Mouse (Mus musculus) thymus, postnatal 25 days (tissue): ENCODE data around the gene Osbpl9.

Source experiments
- DNase-seq: peaks from one replicate; pipeline ENCODE4 v3.0.0; 2022

Gene Osbpl9

DNA sequence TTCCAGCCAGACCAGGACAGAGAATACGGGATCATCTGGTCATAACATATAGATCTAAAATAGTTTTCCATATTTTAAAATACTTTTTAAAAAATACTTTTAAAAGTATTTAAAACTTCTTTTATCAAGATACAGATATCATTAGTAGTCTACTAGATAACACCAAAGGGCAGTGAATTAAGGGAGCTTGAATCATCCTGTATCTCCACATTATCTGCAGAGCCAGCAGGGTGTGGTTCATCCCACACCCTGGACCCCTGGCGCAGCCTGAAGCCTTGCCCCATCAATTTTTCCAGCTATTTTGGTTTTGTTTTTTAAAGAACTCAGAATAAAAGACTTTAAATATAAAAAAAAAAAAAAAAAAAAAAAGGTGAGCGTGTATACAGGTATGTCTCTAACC, 103.2 kb downstream of the Osbpl9 start:
- DNase-seq, result no peak

DNA sequence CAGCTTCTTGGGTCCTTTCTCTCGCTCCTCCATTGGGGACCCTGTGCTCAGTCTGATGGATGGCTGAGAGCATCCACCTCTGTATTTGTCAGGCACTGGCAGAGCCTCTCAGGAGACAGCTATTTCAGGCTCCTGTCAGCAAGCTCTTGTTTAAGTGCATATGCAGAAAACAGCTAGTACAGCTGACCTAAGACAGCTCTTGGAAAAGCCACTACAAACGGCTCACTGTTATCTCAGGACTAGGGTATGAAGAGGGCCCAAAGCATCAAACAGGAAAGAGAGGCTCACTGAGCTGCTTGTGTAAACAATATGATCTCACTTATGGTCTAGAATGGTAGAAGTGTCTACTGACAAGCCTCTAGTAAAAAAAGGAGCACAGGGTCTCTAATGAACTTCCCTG, 107.8 kb downstream of the Osbpl9 start:
- DNase-seq, result no peak

DNA sequence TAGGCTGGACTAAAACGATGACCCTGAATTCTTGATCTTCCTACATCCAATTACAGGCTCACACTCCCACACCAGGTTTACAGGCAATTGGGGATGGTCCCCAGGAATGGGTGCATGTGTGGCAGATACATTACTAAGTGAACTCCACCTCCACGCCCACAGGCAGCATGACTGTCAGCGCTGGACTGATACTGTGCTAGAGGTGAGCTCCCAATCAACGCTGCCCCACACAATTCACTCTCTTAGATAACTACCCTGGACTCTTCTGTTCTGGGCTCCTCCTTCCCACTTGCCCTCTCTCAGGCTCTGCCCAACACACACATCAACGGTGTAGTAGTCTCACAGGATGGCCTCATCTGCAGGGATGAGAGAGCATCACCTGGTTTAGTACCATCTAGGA, 109.7 kb downstream of the Osbpl9 start:
- no peak for DNase-seq

DNA sequence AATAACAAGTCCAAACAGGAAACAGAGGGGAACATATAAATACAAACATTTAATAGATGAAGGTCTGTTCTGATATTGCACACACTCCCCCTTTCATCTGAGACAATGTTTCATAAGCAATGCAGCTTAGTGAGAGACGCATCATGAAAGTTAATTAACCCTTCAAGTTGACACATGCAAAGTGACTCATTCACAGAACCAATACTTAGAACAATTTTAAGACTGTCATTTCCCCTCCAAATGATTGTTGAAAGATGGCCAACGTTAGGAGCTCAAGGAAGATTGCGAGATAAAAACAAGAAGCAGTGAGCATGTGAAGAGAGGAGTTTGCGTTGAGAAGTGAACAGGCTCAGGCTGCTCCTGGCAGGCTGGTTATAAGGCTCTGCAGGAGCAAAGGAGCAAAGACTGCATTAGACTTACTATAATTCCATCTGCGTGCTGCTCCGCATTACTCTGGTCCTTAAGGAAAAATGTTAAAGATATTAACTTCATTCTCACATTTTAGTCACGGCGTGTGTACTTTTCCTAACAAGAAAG, 110.8 kb downstream of the Osbpl9 start:
- no peak for DNase-seq

DNA sequence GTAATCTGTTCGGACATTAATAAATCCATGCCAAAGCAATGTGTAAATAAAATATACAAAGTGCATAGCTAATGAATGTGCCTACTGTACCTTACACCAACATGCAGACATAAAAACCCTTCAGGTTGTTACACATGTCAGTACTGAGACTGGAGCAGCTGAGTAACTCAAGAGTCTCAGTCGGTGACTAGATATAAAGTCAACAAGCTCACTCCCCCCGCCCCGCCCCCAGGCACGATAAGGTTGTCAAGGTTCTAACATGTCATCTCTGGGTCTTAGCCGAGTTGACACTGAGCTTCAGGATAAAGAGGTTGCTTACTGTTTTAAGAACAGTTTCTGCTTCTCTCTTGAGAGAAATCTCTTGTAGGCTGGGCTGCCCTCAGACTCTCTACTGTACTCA, 112.1 kb downstream of the Osbpl9 start:
- no peak for DNase-seq

DNA sequence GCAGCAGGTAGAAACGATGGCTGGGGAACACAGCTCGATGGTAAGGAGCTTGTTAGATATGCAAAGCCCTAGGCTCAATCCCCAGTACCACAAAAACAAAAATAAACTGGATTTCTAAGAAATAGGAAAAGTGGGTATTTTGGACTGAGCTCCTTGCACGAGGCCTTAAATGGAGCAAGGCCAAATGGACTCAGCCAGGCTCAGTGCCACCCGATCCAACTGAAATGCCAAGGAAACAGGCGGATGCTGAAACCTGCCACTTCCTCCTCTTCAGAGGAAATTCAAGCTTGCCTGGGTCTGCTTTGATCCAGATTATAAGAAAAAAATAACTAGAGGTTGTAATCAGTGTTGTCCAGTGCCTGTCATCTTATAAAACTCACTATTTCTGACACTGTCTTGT, 112.9 kb downstream of the Osbpl9 start:
- DNase-seq, result no peak

DNA sequence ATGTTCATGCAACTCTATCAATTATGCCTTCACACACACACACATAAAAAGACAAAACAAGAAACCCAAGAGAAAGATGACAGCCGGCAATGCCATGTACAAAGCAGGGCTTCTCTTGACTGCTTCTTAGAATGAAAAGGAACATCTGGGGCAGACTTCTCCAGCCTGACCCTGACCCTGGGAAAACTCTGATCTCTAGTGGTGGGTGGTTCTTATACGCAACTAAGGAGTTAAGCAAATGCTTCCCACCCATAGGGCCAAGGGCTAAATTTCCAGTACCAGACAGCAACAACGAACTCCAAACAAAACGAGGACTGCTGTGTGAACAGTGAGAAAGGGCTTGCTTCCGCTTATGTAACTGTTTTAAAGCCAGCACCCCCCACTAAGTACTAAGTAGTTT, 122.0 kb downstream of the Osbpl9 start:
- DNase-seq, result no peak

DNA sequence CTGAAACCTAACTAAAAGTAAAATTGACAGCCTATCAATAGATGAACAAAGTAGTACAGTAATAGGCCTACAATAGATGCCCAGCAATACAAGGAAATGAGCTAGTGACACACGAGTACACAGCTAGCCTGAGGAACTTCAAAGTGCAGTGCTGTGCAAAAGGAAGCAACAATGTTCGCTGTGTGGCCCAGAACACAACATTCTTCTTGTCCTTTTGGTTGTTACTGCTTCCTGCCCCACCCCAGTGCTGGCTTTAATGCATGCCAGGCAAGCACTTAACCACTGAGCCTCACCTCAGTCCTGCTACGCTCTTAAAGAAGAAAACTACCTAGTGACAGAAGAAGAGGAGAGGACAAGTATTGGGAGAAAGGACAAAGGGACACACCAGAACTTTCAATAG, 122.4 kb downstream of the Osbpl9 start:
- peak; percentile 18 for DNase-seq

DNA sequence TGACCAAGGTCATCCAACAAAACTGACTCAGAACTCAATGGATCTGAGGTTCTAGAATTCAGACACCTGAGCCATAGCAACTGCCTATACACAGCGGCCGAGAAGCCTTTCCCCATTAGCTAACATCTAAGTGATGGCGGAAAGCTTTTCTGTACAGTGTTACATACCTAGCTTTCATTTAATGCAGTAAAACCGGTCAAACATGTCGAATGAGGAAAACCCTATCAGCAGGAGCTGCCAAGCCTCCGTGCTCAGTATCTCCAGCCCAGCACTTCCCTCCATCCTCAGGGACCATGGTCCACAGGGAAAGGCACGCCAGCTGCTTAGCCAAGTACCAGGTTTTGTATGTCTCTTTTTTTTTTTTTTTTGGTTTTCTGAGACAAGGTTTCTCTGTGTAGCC, 123.1 kb downstream of the Osbpl9 start:
- DNase-seq, result no peak

DNA sequence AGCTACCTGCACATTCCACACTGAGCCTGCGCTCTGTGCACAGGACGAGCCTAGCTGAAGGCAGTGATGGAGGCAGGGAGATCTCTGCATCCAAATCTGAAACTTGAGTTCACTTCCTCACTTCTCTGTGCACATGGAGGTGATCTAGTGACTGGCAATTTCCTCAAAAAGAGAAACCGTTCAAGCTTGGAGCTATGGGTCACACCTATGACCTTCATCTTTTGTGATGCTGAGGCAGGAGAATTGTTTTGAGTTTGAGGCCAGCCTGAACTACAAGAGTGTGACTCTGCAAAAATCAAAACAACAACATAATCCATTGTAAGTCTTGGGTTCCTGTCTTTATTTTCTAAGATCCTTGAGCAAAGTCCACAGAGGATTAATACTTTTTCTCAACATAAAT, 128.8 kb downstream of the Osbpl9 start:
- no peak for DNase-seq

DNA sequence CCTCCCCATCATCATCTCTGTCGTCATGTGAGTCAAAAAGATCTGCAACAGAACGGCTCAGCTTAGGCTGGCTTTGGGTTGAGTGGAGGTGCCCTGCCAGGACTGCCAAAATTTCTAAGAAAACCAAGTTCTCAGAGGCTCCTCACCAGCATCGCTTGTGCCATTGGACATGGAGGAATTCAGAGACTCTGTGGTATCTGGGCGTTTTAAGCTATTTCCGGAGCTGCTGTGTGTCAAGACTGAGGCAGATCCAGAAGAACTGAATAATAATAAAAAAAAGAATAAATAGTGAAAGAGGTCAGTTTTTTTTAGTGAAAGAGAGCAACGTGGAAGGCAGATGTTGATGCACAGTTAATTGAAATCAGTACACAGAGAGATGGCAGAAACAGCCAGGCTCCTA, 129.2 kb downstream of the Osbpl9 start:
- no peak for DNase-seq

DNA sequence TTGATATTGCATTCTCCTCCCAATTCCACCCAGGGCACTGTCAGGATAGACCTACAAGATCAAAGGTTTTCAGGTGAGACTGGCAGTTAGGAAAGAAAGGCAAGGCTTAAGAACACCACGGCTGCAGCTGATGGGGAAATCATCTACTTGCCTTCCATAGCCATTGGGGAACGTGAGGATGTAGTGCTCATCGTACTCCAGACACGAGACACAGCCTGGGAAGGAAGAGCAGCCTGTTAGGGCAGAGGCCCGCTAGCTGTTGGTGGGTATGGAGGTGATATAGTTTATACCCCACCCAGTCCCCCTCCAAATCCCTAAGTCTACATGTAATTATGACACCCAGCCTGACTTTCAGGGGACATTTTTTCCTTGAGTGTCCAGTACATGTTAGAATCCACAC, 136.4 kb downstream of the Osbpl9 start:
- no peak for DNase-seq

DNA sequence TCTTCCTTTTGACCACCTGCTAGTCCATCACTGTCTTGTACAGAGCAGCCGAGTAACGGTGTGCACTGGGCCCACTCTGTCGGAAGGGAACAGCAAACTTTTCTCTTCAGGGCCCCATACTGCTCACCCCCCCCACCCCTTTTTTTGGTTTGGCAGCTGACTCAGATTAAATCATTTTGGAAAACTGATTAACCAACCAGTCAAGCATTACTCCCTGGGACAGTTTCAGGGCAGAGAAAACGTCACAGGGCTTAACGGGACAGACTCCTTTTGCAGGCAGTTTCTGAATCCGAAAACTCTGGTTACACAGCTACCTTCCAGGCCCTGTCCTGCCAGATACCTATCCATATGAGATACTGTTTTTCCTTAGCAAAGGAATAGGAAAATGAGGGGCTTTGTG, 137.1 kb downstream of the Osbpl9 start:
- DNase-seq, result no peak

DNA sequence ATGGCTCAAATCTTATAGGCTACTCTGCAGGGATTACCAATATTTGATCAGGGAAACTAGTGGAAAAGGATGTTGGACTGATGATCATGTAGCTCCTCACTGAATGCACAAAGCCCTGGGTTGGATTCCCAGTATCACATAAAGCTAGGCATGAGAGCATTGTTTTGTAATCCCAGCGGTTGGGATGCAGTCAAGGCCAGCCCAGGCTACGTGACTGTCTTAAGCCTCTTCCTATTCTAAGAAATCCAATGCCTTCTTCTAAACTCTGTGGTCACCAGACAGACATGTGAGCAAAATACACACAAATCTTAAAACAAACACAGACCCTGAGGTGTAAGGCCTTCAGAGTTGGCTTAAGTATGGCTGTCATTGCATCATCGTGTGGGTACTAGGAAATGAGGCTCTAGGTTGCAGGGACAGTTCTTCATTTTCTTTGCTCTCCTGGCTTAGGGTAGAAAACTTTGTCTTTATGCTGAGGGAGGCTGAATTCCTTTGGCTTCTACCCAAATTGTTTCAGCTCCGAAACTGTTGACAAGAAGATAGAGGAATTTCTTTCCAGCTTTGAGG, 142.7 kb downstream of the Osbpl9 start:
- DNase-seq, result no peak

DNA sequence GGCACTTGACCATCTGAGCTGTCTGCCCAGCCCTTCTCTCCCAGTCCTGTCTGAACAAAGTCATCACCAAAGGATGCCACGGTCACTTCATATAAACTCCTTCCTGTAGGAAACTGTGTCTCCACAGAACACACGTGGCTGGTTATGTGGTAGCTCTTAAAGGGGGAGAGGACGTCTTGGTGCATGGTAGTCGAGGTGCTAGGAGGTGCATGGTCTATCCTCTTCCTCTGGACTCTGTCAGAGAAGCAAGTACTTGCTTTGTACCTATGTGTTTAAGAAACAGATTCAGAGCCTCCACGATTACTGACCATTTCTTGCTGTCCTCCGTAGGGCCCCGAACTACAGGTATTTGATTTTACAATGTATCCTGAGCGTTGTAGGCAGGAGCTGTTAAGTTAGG, 144.4 kb downstream of the Osbpl9 start:
- DNase-seq, result no peak

DNA sequence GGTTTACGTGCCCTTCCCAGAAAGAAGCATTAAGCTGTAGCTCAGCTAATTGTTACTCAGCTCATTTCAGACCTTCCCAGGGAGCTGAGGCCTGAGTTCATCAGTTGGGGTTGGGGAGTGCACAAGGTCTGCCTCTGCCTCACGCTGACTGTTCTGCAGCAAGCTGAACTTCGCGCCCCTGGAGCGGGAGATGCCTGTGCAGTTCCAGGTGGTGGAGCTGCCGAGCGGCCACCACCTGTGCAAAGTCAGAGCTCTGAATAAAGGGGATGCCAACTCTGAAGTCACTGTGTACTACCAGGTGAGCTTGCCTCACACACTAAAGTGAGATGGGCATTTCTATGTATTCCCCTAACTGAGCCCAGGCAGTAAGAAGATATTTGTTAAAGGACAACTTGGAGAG, 145.7 kb downstream of the Osbpl9 start:
- no peak for DNase-seq

DNA sequence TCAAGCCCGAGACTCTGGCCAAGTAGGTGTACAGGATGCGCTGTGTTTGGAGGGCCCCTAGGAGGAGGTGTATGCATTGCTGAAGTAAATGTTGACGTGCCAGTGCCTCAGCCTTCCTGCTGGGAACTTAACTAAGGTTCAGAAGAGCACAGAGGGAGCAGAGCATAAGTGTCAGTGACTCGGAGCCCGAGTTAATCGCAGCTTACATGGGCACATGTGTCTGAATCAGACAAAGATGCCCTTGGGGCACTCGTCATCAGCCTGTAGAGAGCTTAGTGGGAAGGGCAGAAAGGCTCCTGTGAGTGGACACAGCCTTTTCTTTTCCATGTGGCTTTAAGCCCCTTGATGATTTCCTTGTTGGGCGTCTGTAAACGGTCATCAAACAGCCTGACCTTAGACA, 148.1 kb downstream of the Osbpl9 start:
- DNase-seq, result no peak

DNA sequence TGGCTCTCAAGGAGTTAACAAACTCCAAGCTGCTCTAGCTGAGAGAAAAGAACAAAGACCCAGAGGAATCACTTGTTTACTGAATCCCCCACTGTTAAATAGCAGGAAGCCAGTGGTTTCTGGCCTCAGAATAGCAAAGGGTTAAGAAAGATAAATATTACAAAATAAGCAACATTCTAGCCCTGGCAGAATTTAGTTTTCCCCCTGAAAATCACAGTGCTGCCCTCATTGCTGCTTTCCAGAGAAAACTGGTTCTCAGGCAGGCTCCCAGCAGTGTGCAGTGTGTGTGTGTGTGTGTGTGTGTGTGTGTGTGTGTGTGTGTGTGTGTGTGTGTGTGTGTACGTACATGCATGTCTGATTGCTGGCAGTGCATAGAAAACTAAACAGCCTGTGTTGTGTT, 149.8 kb downstream of the Osbpl9 start:
- no peak for DNase-seq

DNA sequence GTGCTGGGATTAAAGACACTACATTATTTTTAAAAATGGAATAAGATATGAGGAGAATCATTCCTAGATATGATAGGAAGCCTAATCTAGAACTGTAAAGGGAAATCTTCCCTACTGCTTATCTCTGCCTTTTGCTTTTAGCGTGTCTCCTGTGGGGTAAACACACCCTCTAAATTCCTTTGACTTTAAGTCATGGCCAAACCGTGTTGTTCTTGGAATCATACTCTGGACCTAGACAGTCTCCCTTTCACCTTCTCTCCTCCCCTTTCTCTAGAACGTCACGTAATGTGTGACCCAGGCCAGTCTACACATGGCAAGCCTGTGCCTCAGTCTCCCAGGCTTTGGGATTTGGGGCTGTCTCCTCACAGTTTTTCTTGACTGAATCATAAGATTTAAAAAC, 153.8 kb downstream of the Osbpl9 start:
- no peak for DNase-seq

DNA sequence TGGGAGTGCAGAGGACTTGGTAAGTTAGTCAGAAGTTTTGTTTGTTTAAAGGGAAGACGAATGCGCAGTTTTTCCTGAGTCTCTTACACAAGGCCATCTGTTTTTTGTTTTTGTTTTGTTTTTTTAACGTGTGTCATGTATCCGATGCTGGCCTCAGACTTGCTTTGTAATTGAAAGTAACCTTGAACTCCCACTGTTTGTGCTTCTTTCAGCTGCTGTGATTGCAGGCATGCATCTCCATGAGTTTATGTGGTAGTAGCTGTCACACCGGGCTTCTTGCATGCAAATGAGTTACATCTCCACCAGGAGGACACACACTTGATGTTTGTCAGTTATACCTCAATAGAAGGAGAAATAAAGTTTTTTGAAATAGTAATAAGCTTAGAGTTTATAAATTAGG, 158.3 kb downstream of the Osbpl9 start:
- no peak for DNase-seq

DNA sequence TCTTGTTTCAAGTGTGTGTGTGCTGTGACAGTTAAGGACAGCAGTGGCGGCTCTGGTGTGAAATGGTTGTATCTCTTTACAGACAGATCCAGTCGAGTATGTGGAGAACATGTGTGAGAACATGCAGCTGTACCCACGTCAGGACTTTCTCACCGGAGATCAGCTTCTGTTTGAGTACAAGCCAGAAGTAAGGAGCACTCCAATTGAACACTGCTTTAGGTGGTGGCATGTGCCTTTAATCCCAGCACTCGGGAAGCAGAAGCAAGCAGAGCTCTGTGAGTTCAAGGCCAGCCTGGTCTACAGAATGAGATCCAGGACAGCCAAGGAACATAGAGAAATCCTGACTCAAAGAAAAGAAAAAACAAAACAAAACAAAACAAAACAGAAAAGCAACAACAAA, 158.8 kb downstream of the Osbpl9 start:
- no peak for DNase-seq

DNA sequence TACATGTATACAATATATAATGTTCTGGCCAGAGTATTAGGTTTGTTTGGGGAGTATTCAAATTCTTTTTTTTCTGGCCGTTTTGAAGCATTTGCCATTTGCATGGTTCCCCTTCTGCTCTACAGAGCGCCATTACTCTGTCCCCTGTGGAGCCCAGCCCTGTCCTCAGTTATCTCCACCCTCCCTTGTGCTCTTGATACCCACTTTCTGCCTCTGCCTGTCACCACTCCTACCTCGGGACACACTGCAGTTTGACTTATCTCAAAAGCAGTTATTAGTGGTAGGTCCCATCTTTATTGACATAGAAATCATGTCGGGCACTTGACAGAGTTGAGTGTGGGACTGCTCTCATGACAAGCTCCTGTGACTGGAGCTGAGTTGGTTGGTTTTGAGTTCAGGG, 159.3 kb downstream of the Osbpl9 start:
- no peak for DNase-seq

DNA sequence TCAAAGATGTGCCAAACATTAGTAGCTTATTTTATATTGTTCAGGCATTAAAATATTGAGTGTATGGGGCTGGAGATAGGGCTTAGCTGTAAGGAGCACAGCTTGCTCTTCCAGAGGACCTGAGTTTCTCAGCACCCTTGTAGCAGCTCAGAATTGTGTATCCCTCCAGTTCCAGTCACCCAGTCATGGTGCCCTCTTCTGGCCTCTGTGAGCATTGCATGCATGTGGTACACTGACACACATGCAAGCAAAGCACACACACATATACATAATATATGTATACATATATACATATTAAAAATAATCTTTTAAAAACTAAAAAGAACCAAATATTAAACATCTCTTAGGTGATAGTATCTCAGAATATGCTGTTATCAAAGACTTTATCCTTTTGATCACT, 165.7 kb downstream of the Osbpl9 start:
- peak; percentile 74 for DNase-seq

DNA sequence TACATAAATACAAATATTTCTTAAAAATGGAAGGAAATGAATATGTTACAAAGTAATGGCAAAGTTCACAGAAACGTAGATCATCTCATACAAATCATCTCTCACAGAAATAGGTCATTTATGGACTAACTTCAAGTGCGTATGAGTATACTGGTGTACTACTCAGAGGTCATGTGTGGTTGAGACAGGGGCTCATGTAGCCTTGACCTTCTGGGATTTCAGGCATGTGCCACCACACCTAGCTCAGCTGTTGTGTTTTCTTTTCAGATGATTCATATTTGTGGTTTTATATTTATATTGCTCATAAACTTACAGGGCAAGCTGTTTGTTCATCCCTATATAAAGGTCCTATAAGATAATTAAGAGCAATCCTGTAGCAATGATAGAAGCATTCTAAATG, 171.8 kb downstream of the Osbpl9 start:
- DNase-seq, result no peak

DNA sequence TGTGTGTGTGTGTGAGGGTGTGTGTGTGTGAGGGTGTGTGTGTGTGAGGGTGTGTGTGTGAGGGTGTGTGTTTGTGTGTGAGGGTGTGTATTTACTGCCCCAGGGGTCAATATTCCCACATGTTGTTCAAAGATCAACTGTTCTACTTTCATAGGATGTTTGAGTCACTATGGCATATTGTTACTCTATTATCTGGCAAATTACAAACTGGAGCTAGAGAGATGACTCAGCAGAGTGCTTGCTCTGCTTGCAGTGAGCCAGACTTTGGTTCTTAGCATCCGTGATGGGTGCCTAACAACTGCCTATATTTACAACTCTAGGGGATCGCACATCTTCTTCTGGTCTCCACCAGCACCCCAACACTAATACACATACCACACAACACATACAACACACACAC, 172.2 kb downstream of the Osbpl9 start:
- no peak for DNase-seq

DNA sequence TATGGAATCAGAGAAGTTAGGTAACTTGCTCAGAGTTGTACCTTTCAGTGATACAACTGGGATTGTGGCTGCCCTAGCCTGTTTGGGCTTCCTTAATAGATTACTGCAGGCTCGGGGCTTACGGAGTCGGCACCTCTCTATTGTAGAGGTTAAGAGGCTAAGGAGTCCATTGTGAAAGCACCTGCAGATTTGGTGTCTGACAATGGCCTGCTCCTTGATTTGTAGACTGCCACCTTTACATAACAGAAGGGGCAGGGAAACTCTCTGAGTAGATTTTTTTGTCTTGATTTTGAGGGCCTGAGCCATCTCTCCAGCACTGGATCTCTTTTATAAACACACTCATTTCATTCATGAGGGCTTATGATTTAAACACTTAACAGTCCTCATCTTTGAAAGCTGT, 175.5 kb downstream of the Osbpl9 start:
- DNase-seq, result no peak
